Mouse (Mus musculus) embryo, embryonic 10 days (tissue): ENCODE data around the gene BC016579.

Experiments
- DNase-seq: peaks from one replicate; pipeline ENCODE4 v3.0.0-alpha.2; 2015; ENCODE audit warnings: low spot score

Gene BC016579

DNA sequence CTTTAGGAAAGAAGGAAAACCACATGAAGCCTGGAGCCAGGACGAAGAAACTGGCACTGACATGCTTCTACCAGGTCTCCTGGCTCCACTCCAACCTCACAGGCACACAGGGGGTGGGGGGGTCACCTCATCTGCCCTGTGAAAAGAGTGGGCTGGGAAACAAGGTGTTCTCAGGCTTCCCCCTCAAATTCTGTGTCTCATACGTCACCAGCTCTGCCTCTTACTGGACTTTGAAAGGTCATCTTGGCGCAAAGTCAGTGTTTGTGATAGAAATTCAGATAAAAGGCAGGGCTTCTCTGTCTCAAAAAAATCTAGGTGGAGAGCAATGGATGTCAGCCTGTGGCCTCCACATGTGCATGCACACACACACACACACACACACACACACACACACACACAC is 12.6 kb downstream of the BC016579 start:
- no peak for DNase-seq

GRCm38 (mm10) chr16:45640070-45640762 is 13.7 kb downstream of the BC016579 start:
- no peak for DNase-seq

DNA sequence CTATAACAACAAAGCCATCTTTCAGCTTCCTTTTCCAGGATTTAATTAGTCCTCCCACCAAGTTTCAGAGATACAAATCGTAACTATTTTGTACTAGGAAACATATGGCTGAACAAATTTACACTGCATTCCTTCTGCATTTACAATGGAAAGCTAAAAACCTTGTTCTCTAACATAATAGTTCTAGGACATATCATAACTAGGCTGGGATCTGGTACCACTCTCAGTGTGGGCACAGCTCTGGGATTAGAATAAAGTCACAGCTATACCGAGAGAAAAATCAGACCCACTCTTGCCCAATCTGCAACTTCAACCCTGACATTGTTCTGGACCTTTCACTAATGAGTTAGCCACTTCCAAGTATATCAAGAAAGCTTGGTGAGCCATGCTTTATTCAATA is 18.0 kb downstream of the BC016579 start:
- DNase-seq: no peak

DNA sequence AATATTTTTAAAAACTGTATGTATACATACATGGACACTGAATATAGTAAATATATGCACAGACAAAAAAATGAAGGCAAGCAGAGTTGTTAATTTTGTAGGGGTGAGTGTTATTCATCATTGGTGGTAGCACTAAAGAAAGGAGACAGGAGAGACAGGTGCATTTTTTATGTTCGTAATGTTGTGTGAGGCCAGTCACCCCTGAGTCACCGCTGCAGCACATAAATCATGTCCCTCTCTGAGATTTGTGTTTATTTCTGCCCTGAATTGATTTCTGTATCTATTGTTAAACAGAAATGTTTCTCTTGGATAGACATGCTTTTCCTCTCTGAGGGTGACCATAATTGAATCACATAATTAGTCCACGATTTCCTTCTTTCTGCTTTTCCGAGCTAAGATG is 21.4 kb downstream of the BC016579 start:
- no peak for DNase-seq

DNA sequence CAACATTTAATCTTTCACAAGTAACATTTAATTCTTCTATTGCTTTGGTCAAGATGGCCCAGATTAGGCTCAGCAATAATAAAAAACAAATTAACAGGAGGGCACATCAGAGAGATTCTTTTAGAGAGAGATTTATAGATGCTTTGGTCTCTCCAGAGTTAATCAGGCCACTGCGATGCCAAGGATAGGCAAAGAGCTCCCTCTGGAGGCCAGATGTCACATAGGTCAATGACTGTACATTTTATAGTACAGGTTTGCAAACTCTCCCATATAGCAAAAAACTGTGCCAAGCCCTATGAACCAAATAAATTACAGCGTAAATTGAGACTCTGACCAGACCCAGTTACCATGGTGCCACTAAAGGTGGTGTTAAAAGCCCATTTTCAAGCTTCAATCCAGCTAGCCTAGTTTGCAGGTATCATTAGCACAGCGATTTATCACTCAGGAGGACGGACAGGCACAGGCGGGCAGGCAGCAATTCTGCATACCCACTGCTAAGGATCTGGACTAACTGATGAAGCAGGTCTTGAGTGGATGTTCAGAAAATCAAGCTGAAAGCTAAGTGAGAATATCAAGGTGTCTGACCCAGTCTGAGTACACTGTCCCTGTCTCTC is 23.4 kb downstream of the BC016579 start:
- peak; percentile 83 for DNase-seq

GRCm38 (mm10) chr16:45629497-45630105 is 24.3 kb downstream of the BC016579 start:
- no peak for DNase-seq

DNA sequence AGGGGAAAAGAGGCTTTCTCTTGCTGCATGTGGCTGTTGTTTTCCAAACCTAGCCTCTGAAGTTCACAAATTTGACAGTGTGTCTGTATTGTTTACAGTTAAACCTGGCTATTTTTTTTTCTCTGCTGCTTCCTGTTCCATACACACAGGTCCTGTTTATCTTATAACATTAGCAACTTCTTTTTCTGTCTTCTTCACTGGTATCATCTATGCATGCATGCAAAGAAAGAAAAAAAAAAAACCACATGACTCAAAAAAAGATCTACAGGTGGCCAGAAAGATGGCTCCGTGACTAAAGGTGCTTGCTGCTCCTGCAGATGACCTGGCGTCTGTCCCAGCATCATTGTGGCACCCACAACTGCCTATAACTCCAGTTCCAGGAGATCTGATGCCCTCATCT is 28.5 kb downstream of the BC016579 start:
- DNase-seq: no peak

- no peak for DNase-seq
Measured at GRCm38 (mm10) chr16:45624791-45625190, 29.1 kb downstream of the BC016579 start.

- DNase-seq: no peak
Measured at GRCm38 (mm10) chr16:45623230-45623629, 30.6 kb downstream of the BC016579 start.

- DNase-seq: no peak
Measured at GRCm38 (mm10) chr16:45619751-45620375, 34.0 kb downstream of the BC016579 start.

DNA sequence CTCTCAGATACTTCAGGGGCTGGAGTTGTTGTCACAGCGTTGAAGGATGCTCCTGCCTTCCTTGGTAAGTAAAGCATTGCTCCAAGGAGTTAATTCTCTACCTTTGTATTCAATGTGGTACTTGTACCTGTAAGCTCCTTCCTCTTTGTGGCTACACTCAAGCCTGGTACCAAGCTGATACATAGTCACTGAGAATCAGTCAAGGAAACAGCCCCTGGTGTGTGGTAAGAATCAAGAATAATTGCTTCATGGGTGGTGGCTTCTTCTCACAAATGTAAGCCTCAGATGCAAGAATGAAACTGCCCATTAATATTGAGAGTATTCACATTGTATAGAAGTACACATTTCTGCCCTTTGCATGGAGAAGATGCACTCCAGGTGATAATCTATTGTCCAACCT is 37.9 kb downstream of the BC016579 start:
- DNase-seq: no peak

DNA sequence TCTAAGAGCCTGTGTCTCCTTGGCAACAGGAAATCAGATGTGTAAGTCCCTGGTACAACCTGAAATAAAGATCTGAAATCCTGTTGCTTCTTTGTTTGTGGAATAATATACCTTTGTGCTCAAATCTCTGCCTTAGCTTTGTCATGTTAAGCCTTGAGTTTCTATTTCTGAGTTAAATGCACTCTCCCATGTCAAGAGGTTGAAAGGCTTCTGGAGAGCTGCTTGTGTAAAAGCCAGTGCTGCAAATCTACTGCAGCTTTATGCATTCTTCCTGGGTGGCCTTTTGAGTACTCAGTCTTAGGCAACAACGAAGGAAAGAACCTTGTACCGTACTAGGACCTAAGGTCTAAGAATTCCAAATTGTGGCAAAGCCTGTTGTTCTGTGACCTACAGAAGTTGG is 40.6 kb downstream of the BC016579 start:
- no peak for DNase-seq

- DNase-seq: no peak
Measured at GRCm38 (mm10) chr16:45610267-45610666, 43.6 kb downstream of the BC016579 start, which contains the start of gene Gcsam. Gene Gcsam, plus strand, starts transcription at chr16:45610380.

- peak; percentile 50 for DNase-seq
Measured at GRCm38 (mm10) chr16:45609300-45609699, 44.6 kb downstream of the BC016579 start.

GRCm38 (mm10) chr16:45608481-45608954 is 45.4 kb downstream of the BC016579 start:
- no peak for DNase-seq

GRCm38 (mm10) chr16:45595494-45595893 is 58.4 kb downstream of the BC016579 start:
- DNase-seq: no peak

DNA sequence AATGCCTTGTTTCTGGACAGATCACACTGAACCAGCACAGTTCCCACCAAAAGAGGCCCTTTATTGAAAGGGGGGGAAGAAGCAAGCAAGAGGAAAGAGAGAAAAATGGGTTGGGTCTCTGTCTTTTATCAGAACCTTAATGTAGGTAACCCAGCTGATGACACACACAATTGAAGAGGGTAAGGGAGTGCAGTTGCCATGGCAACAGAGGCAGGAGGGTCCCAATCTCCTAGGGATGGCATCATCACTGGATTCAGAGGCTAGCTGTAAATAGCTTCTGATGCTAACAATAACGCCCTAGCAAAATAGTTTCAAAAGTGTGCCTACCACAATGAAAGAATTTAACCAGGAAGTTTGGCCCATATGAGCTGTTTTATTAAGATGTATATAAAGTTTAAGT is 60.2 kb downstream of the BC016579 start:
- DNase-seq: no peak

DNA sequence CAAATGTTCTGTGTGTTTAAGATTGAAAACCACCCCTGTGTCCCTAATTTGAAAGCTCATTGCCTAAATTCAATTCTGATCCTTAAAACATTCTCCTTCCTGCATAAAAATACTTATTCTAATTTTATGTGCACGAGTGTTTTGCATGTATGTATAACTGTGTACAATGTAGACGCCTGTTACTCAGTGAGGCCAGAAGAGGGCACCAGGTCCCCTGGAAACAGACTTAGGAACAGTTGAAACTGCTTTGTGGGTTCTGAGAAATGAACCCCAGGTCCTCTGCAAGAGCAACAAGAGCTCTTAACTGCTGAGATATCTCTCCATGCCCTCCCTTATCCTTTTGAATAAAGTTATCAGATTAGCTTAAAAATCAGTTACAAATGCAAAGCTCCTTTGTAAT is 71.4 kb downstream of the BC016579 start:
- DNase-seq: peak; percentile 27

- DNase-seq: no peak
Measured at GRCm38 (mm10) chr16:45579883-45580282, 74.0 kb downstream of the BC016579 start.
